Mouse (Mus musculus): ENCODE measurements around the gene Tmem247.

DNA sequence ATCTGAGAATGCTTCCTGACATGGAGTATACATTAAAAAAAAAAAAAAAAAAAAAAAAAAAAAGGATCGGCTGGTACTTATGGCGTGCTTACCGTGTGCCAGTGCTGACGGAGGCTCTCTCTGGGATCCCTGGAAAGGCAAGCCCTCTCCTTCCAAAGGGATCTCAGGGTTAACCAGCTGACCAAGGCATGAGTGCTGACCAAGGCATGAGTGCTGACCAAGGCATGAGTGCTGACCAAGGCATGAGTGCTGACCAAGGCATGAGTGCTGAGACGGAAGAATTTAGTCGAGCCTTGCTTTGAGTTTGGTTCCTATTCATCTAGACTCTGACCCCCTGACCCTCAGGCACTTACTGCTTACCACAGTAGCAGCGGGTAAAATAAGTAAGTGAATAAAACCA is 21.5 kb downstream of the Tmem247 start:
- TF ChIP-seq POLR2A (IDR thresholded peaks at IDR 0.05; ENCODE audit: control insufficient read depth, extremely low read depth, insufficient read depth, low read length, poor library complexity) (no peak), CTCF (IDR thresholded peaks at IDR 0.05; ENCODE audit: borderline replicate concordance, control insufficient read depth, extremely low read depth, insufficient read depth, low read length, poor library complexity) (no peak)
